Mouse (Mus musculus) v-Abl transformed pro-B cells (cell line): Measurements from ENCODE around the gene Gm10643.

ENCODE experiments used
- in situ Hi-C, 2 experiments: fragments of 400-800 bp; cut with MboI; formaldehyde crosslinking; loops; one replicate each; pipeline ENCODE4 v1.15.1; 2025; ENCODE audit not compliant: unreplicated experiment in 2 of 2

Gm10643 gene

DNA sequence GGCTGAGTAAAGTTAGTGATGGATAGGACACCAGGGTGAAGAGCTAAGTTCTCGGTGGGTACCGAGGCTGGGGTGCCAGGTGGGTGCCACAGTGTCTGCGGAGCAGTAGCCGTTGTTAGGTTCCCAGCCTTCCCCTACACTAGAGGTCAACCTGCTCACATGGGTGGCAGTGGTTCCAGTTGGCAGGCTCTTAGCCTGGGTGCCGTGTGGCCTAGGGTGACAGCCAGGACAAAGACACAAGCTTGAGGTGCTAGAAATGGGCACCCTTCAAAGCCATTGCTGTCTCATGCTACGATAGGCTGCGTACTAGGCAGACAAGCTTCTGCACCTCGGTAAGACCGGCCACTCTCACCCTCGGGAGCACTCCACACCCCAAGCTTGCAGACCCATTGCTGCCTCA lies 7.4 kb upstream of the Gm10643 start:
- in situ Hi-C loops = no loop called here

DNA sequence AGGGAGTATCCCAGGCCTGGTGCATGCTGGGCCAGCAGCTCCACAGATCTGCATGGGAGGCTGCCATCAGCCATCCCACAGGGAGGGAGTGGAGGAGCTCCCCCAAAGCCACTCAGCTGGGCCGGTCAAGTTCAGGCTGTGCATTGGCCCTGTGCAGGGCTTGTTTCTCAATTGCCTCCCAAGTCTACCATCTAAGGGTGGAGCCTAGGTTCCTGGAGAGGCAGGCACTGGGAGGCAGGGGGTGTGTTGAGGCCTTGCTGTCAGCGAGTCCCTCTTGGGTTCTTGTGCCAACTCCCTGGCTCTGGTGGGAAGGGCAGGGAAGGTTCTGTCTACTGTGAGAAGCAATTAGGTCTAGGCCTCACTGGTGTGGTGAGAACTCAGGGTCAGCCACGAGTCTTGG lies 7.0 kb upstream of the Gm10643 start:
- in situ Hi-C loops = no loop called here

DNA sequence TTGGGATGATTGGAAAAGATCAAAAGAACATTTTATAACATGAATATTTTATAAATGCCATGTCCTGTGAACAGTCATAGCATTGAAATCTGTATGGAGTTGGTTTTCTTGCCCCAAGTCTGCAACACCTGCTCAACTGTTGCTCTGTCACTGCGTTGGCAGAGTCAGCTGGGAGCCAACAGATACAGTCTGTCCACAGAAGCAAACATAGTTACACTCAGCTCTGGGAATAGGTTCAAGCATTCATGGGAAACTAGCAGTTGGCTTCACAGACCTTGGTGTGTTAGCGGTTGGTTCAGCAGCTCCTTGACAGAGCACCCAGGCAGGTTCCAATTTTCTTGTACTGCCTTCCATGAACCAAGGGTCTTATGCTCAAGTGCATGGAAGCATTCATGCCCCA lies 5.7 kb upstream of the Gm10643 start:
- in situ Hi-C loops = no loop called here

DNA sequence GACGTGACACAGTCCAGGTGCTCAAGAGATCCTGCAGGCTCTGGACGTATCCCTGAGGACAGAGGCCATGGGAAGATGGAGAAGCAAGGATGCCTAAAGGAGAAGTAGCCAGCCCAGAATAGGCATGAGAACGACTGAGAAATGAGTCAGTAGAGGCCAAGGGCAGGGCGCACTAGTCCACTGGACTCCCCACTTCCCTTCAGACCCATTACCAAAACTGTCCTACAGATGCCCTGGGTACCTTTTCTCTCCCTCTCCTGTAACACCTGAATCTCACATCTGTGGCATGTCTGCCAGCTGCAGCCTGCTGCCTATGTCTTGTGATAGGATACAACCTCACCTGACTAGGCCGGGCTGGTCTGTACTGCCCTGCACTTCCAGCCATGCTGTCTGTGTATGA lies 5.3 kb upstream of the Gm10643 start:
- in situ Hi-C loops = no loop called here

DNA sequence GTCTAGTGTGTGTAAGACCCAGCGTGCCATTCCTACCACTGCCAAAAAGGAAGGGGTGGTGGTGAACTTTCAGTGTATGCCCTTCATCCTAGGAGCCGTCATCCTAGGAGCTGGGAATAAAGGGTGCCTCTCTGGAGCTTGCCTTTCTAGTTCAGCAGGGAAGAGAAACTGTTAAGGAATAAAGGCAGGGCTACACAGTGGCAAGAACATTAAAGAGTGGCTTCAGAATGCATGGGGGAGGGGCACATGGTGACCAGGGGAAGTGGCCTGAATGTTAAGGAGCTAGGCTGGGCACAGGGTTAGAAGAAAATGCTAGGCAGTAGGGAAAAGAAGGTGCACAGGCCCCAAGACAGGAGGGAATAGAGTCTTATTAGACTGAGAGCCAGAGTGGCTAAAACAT lies 4.8 kb upstream of the Gm10643 start:
- in situ Hi-C loops = no loop called here

DNA sequence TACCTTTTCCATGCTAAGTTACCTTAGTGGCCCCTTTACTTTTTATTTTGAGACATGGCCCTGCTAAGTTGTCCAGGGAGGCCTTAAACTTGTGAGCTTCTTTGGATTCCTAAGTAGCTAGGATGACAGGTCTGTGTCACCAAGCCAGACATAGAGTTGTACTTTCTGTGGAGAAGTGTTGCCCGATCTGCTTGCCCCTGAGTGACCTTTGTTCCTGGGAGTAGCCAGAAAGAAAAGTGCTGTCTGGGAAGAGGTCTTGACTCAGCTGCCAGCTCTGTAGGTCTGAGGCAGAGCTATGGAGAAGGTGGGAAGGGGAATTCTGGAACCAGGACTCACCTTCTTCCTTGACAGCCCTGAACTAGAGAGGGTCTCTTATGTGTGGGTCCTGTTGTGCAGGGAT lies 4.2 kb upstream of the Gm10643 start:
- in situ Hi-C loops = no loop called here

DNA sequence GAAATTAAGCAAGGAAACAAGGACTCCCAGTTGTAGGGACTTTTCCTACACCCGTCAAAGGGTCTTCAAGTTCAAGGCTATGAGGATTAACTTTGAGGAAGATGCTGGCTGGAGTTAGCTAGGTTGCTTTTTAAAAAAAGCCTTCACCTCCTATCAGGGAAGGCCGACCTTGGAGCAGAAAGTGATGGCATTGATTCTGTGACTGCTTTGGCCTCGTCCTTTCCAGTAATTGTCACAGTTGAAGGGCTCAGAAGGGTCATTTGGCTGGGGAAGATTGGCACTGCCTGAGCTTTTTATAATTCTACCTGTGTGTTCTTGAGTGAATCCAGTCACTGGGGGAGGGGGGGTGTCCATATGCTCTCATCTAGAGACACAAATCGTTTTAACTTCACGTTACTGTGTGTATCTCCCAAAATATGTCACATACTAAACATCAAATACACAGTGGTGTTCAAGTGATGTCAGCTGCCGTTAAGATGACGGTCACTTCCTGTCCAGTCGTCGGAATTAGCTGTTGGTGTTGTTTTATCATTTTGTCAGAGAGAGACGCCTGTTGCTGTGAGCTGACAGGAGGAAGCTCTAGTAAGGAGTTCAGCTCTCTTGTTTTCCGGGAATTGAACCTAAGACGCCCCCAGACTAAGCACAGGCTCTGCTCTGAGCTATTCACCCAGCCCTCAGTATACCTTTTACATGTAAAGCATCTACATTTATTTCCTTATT lies 3.5 kb upstream of the Gm10643 start:
- in situ Hi-C loops = no loop called here

DNA sequence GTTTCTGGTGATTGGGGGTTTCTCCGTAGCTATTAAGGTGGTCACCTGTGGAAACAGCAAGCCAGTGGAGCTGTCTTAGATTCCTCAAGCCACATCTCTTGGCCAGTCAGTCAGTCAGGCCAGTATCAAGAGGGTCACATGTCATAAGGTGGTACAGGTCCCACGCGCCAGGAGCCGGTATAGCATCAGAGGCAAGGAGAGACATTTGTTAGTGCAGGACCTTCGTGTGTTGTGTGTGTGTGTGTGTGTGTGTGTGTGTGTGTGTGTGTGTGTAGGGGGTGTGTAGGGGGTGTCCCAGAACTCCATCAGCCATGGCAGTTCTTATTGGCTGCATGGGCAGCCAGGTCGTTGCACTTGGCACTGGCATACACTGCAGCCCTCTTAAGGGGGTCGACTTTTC lies 3.0 kb upstream of the Gm10643 start:
- in situ Hi-C loops = no loop called here

DNA sequence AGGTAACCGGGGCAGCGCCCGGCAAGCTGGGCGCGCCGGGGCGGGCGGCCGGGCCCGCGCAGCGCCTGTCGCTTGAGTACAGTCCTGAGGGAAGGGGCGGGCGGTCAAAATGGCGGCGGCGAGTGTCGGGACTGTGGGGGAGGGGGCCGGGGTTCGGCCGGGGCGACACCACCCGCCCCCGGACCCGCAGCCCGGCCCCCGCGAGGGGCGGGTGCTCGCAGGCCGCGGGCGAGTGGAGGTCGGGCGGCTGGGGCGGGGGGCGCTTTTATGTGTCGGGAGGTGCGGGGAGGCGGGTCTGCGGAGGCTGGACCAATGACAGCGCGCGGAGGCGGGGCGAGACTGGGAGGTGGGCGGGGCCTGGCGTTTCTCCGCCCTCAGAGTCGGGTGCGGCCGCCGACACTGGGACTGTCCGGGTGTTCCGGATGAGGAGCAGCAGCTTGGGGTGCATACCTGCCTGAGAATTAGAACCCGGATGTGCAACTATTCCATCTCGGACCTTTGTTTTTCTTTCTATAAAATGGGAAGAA lies 2.2 kb upstream of the Gm10643 start:
- in situ Hi-C loops = no loop called here

DNA sequence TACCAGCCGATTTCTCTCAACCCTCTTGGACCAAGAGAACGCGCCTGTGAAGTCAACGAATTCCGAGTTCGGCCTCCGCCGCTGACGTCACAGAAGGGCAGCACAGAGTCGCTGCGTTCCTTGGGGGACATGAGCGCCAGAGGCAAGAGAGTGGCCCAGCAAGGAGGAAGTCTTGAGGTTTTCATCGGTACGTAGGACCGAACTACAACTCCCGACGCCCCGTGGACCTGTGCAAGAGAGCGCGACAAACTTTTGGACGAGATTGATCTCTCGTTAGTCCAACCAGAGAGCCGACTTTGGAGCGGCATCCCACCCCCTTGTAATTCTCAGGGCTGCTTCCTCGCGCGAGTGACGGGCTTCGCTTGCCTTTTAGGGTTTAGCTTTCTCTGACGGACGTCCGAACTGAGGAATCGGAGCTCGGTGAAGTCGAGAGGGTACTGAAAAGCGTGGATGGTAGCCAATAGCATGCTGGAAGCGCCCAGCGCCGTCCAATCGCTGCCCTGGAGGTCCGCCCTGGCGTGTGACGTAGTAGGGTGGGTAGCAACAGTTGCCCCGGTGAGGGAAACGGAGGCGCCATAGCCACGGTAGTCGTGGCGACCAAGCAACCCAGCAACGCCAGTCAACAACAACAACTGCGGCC lies 1.5 kb upstream of the Gm10643 start, which contains the start of gene Rfx1:
Gene Rfx1 (plus strand): TSS at position 544 of the 640 bp plus-strand sequence.
- in situ Hi-C loops = no loop called here

DNA sequence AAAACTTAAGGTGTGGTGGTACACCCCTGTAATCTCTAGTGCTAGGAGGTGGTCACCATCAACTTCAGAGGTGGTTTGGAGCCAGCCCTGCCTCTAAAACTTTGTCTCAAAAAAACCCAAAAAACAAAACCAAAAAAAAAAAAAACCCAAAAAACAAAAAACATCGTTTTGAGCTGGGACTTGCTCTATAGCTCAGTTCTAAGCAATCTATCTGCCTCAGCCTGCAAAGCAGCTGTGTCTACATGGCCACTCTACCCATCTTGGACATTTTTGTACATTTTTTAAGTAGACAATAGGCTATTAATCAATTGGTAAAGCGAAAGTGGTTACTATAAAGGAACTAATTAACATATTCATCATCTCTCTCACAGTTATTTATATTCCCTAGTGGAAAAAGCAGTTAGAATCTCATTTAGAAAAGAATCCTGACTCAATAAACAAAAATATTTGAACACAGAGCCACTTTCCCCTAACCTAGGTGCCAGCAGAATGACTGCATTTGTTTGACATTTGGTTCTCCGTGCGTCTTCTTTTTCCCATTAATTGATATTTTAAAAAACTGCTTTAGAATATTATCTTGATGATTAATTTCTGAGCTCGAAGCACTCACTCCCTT lies 628 bp upstream of the Gm10643 start:
- in situ Hi-C loops = no loop called here

DNA sequence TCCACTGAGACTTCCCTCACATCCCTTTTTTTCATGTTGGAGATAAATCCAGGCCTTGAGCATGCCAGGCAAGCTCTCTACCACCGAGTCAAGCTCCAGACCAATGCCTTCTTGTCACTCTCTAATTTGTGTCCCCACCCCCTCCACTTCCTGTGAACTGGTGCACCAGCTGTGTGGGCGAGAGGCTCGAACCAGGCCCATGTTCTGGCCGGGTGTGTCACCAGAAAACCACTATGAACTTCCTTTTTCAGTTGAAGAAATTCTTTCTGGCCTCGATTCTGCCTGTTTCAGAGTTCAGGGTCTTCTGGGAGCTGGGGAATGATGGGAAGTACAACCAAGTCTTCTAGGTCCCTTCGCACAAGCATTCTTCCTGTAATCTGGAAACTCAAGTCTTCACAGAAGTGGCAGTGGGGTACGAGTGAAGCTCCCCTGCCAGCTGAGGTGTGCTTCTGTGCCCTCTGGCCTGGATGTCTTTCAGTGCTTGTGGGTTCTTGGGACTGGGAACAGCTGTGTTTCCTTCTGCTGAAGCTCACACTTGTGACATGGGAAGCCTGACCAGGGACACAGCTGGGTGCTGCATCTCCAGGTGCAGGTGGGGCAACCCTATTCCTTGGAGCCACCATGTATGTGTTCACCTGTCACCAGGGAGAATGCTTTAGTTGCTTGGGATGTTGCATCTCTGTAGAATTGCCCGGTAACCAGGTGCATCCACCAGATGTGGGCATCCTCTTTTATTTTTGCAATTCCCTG lies 901 bp downstream of the Gm10643 start:
- in situ Hi-C loops = no loop called here

DNA sequence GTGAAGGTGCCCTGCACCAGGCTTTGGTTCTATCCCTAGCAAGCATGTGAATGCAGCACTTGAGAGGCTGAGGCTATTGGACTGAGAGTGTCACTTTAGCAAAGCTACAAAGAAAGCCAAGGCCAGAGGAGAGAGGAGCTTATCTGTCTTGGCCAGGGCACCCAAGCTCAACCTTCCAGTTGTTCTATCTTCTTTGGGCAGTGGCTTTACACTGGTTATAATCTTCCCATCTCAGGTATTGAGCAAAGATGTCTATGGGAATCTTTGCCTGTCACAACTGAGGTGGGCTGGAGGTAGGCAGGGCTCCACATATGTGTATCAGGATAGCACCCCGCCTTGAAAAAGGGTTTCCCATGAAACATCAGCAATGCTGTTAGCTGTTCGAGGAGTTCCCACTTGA lies 4.7 kb downstream of the Gm10643 start:
- in situ Hi-C loops = no loop called here

DNA sequence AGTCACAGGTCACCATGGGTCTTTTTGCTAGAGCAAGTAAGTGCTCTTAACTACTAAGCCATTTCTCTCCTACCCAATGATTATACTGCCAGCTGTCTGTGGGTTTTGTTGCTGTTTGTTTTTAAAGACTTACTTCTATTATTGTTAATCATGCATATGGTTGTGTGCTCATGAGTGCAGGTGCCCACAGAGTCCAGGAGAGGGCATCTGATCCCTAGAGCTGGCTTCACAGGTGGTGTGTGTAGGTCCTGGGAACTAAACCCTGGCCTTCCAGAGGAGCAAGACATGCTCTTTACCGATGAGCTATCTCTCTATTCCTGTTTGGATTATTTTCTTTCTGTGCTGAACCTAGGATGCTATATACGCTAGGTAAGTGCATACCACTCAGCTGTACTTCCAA lies 5.7 kb downstream of the Gm10643 start:
- in situ Hi-C loops = no loop called here

DNA sequence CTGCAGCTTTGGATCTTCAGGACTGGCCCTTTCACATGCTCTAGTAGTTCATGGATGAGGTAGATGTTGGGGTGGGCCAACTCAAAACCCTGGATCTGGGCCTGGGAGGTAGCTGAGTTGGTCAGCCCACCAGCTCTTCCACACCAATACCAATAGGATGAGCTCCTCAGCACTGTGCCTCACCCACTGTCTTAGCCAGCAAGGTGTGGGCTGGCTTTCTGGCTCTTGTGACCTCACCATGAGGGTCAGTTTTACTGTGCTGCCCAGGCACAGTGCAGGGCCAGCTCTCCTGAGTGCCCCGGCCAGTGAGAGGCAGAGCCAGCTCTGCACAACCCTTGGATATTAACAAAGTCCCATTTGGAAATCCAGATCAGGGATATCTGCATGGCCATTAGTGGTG lies 7.1 kb downstream of the Gm10643 start:
- in situ Hi-C loops = no loop called here

DNA sequence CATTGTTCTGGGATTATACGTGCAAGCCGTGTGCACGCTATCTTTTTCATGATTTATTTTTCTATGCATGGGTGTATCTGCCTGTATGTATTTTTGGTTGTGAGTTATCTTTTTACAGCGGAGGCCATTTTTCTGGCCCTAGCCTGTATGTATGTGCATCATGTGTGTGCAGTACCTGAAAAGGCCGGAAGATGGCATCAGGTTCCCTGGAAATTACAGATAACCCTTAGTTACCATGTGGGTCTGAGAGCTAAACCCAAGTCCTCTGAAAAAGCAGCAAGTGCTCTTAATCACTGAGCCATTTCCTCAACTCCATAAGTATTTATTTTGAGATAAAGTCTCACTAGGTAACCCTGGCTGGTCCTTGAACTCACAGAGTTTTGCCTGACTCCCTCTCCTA lies 11.7 kb downstream of the Gm10643 start:
- in situ Hi-C loops = no loop called here

DNA sequence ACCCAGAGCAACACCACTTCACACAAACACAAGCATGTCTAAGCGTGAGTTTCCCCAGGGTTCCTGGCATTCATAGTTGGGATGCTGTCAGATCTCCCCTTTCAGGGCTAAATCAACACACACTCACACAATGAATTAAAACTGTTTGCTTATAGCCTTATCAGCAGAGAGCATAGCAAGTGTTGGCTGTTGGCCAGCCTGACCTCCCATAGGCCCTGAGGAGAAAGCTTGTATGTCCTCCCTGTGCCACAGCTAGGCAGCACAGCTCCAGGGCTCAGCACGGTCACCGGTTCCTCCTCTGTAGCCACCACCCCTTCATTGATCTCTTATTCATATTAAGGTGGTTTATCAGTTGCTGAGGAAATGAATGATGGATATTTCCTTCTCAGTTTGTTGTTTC lies 12.2 kb downstream of the Gm10643 start:
- in situ Hi-C loops = no loop called here

DNA sequence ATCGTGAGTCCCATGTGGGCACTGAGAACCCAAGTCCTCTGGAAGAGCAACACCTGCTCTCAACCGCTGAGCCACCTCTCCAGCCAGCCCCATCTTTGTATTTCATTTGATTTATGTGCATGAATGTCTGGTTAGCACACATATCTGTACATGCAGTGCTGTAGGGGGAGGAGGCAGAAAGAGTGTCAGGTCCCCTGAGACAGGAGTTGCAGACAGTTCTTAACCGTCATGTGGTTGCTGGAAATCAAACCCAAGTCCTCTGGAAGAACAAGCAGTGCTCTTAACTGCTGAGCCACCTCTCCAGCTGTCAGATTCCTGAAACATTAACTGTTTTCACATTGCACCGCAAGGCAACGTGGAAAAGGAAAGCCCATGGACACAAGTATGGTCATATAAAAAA lies 16.8 kb downstream of the Gm10643 start:
- in situ Hi-C loops = no loop called here

DNA sequence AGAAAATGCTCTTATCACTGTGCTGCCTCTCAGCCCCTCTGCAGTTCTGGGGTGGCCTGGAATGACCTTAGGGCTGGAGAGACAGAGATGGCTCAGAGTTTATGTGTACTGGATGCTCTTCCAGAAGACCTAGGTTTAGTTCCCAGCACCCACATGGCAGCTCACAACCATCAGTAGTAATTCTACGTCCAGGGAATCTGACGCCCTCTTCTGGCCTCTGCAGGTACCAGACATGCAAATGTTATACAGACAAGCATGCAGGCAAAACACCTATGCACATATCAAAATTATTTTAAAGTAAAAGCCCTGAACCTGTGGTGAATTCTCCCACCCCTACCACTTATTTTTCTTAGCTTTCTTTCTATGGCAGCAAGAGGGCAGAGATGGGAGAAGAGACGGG lies 18.4 kb downstream of the Gm10643 start:
- in situ Hi-C loops = no loop called here

DNA sequence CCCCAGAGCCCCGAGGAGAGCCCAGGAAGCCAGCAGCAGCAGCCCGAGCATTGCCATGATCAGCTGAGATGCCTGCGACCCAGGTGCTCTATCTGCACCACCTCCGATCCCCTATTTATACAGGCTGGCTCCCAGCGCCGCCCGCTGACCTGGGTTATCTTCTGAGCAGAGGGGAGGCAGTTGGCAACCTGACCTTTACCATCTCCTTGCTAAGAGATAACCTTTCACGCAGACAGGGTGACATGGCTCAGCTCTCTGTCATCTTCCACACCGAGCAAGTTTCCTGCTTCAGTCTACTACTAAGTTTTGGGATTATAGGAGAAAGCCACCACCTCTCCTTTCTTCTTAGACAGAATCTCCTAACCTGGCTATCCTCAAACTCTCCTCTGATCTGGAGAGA lies 20.0 kb downstream of the Gm10643 start, which contains the start of gene Rln3:
Gene Rln3 (minus strand): TSS at position 101 of the 400 bp plus-strand sequence.
- in situ Hi-C loops = loop anchor here (5.0 kb wide), 2 partner anchors 52 to 57 kb away; partner anchors contain the start of gene Dcaf15 (in 1 of the 2)

DNA sequence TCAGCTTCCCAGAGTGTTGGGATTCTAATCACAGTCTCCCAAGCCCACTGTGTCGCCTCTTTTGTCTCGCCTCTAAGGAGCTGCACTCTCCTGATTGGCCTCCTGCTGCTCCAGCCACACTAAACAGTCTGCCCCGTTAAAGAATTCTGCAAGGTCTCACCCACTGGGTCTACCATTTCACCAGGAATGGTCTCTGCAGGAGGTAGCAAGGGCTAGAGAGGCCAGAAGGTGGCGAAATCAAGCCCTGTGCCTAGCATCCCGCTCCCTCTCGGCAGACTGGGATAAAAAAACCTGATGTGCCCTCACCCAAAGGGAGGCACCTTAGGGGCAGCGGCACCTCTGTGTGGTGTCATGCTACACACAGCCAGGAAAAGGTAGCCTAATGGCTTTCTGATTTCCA lies 20.8 kb downstream of the Gm10643 start:
- in situ Hi-C loops = loop anchor here (5.0 kb wide), 2 partner anchors 53 to 58 kb away; partner anchors contain the start of gene Dcaf15 (in 1 of the 2)
